Mouse (Mus musculus) left cerebral cortex, adult 2 months (tissue): Measurements from ENCODE around the gene Tnfrsf1a. TPM values are rescaled to one million over a fixed set of nuclear protein-coding genes. Genes with fewer than 3 reads are reported as not detected.
A peak's percentile ranks its signal among the peaks of the same experiment; 100 is the strongest.

Experiments used
- DNase-seq, 2 experiments: peaks; one replicate each; pipeline ENCODE4 v3.0.0; 2021 to 2022; ENCODE audit warnings: low spot score in 2 of 2, mixed read lengths in 1 of 2; ENCODE audit errors: extremely low spot score in 1 of 2
- H3K27ac ChIP-seq: fragments of 200-600 bp; 2 replicates; pipeline ENCODE4 v1.8.1; 2022
- H3K4me3 ChIP-seq: fragments of 200-600 bp; 2 replicates; pipeline ENCODE4 v1.8.1; 2022
- CTCF ChIP-seq: fragments of 200-600 bp; IDR thresholded peaks from 2 replicates; pipeline ENCODE4 v1.8.1; 2022; ENCODE audit warnings: antibody characterized with exemption, mild to moderate bottlenecking, moderate library complexity
- intact Hi-C: fragments of 180-260 bp; cut with DNase I; formaldehyde crosslinking; loops from one replicate; pipeline ENCODE4 v1.15.1; 2025
- total RNA-seq, 2 experiments: library from RNA; stranded (reverse); gene quantifications; 2 replicates each; pipeline ENCODE4 v1.2.3; 2021

The Tnfrsf1a gene
- total RNA-seq, 2 experiments from 2014 or later = 10.8 to 11.1 TPM

GRCm38 (mm10) chr6:125359999-125360398 is 10.8 kb downstream of the Tnfrsf1a start:
- no peak; the same call in 1 of the 2 replicates for TF ChIP-seq CTCF

GRCm38 (mm10) chr6:125360846-125361245 is 11.7 kb downstream of the Tnfrsf1a start:
- no peak for DNase-seq
- Histone ChIP-seq H3K4me3 (no peak overlapping the region), H3K27ac (no peak overlapping the region)
- intact Hi-C loops = no loop called here
- no peak for TF ChIP-seq CTCF

More at GRCm38 (mm10) chr6:125359999-125360398, 10.8 kb downstream of the Tnfrsf1a start:
- intact Hi-C loops = no loop called here
- no peak overlapping the region for H3K4me3 ChIP-seq
- DNase-seq = no peak
- H3K27ac ChIP-seq = no peak overlapping the region

- peak; percentile 54 for TF ChIP-seq CTCF
- Histone ChIP-seq H3K4me3 (no peak overlapping the region), H3K27ac (no peak overlapping the region)
- peak; percentile 29 to 35 for DNase-seq
- intact Hi-C loops = loop anchor here (2.0 kb wide), 1 partner anchor 243 kb away; no protein-coding TSS in a partner anchor
These were observed 12.5 kb downstream of the Tnfrsf1a start for GRCm38 (mm10) chr6:125361467-125362291.

- DNase-seq = no peak
- intact Hi-C loops = loop anchor here (2.0 kb wide), 1 partner anchor 242 kb away; no protein-coding TSS in a partner anchor
- no peak for TF ChIP-seq CTCF
- H3K27ac ChIP-seq = no peak overlapping the region
- H3K4me3 ChIP-seq = no peak overlapping the region
These were observed 13.9 kb downstream of the Tnfrsf1a start for GRCm38 (mm10) chr6:125363021-125363420.

DNA sequence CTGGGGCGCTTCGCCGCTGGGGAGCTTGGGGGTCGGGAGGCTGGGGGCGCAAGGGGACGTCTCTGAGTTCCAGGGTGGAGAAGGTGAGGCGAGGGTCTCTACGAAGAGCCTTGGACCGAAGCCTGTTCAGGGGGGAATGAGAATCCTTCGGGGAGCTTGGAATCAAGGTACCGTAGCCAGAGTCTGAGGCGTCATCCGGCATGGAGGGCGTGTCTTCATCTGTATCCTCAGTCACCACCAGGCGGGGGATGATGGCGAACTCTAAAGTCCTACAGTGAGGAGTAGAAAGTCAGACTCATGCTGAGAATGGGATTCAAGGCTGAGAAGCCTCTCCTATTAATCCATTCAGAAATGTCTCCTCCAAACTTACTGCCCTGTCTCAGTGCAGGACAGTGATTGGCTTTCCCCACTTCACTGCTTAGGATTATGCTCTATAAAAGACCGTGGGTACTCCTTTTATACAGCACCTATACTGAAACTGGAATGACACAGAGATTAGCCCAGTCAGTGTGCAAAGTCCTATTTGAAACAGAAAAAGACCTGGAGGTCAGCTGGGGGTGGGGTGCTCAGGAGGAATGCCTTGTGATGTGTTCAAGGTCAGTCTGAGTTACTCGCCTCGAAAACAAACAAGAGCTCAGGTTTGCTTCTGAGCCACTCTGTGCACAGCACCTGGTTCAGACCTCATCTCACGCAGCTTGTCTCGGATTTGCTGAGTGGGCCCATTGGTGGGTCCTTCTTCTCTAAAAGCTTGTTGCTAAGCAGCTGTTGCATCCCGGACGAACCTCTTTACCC is 14.5 kb downstream of the Tnfrsf1a start:
- no peak for DNase-seq
- no peak; the same call in none of the 2 replicates for TF ChIP-seq CTCF
- no peak overlapping the region for H3K4me3 ChIP-seq
- no peak overlapping the region for H3K27ac ChIP-seq
- intact Hi-C loops = loop anchor here (2.0 kb wide), 1 partner anchor 241 kb away; no protein-coding TSS in a partner anchor

GRCm38 (mm10) chr6:125364448-125364847 is 15.3 kb downstream of the Tnfrsf1a start:
- peak; percentile 33 for TF ChIP-seq CTCF
- intact Hi-C loops = no loop called here
- no peak overlapping the region for H3K4me3 ChIP-seq
- DNase-seq = no peak
- no peak overlapping the region for H3K27ac ChIP-seq

DNA sequence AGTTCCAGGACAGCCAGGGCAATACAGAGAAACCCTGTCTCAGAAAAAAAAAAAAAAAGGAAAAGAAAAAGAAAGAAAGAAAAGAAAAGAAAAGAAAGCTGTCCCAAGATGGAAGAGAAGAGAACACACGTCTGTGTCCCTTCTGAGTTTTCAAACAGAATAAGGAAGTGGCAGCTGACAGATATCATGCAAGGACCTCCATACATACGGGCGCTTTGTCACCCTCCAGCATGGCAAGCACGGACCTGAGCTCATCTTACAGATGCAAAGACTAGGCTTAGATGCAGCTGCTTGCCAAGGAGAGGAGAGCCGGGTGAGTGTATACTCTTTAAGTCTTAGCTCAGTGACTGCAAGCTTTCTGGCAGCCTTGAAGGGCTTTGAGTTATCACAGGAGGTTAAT is 16.4 kb downstream of the Tnfrsf1a start:
- intact Hi-C loops = no loop called here
- no peak for DNase-seq
- TF ChIP-seq CTCF = no peak
- H3K27ac ChIP-seq = no peak overlapping the region
- no peak overlapping the region for H3K4me3 ChIP-seq

DNA sequence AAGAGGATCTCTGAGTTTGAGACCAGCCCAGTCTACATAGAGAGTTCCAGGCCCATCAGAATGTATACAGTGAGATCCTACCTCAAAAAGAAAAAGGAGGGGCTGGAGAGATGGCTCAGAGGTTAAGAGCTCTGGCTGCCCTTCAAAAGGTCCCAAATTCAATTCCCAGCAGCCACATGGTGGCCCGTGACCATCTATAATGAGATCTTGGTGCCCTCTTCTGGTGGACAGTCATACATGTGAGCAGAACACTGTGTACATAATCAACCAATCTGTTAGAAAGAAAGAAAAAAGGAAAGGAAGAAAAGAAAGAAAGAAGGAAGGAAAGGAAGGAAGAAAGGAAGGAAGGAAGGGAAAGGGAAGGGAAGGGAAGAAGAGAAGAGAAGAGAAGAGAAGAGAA is 17.0 kb downstream of the Tnfrsf1a start:
- peak; percentile 30 for TF ChIP-seq CTCF
- no peak overlapping the region for H3K4me3 ChIP-seq
- H3K27ac ChIP-seq = no peak overlapping the region
- intact Hi-C loops = loop anchor here (2.0 kb wide), 1 partner anchor 91 kb away; no protein-coding TSS in a partner anchor
- DNase-seq = no peak

- H3K27ac ChIP-seq = no peak overlapping the region
- no peak for DNase-seq
- intact Hi-C loops = loop anchor here (2.0 kb wide), 1 partner anchor 93 kb away; no protein-coding TSS in a partner anchor
- H3K4me3 ChIP-seq = no peak overlapping the region
- TF ChIP-seq CTCF = no peak
These were observed 18.7 kb downstream of the Tnfrsf1a start for GRCm38 (mm10) chr6:125367758-125368371.

- no peak for DNase-seq
- no peak for TF ChIP-seq CTCF
- intact Hi-C loops = no loop called here
These were observed 27.9 kb downstream of the Tnfrsf1a start for GRCm38 (mm10) chr6:125377042-125377441.

DNA sequence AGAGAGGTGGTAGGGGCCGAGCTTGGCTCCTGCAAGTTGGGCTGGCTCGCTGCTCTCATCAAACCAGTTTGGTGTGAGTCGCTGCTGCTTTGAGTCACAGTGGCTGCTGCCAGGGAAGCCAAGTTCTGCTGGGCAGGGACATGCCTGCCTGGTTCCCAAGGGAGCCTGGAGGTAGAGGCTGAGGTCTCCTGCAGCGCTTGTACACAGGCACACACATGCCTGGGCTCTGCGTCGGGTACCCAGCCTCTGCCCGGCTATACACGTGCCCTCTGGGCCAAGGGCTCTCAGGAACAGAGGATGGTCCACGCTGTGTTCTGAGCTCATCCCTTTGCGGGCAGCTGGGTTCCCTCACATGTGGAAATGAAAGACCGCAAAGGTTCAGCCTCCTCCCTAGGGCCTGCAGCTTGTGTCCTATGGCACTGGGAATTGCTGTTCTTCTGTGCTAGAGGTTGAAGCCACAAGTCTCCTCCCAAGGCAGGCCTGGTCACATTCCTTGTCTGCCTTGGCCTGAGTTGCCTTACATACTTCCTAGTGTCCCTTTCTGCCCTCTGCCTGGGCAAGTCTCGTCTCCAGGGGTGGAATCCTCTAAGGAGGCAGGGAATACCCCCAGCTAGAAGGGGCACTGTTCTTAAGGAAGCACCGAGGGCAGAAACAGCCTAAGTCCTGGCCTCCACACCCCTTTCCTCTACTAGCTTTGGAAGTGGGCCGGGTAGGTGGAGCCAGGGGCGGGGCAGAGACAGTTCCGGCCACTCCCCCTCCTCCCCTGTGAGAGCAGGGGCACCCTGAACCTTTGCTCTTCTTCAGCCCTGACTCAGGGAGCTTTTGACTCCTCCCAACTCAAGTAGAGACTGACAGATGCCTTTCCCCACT is 28.7 kb downstream of the Tnfrsf1a start:
- Histone ChIP-seq H3K4me3 (no peak overlapping the region), H3K27ac (no peak overlapping the region)
- intact Hi-C loops = no loop called here
- DNase-seq = no peak
- TF ChIP-seq CTCF = no peak

More at GRCm38 (mm10) chr6:125377042-125377441, 27.9 kb downstream of the Tnfrsf1a start:
- Histone ChIP-seq H3K27ac (no peak overlapping the region), H3K4me3 (no peak overlapping the region)
